Mouse (Mus musculus) embryonic facial prominence, embryonic 11.5 days (tissue): ENCODE data around the gene Tmtc2. TPM values are rescaled to one million over a fixed set of nuclear protein-coding genes. Genes with fewer than 3 reads are reported as not detected.

ENCODE experiments used
- ATAC-seq: fragments of 200-750 bp; cut with Nextera tagmentation; replicated peaks from 2 replicates; pipeline ENCODE4 v1.8.0; 2017; ENCODE audit warnings: low read depth; ENCODE audit not compliant: insufficient number of reproducible peaks, low FRiP score, low TSS enrichment
- DNase-seq: peaks from one replicate; pipeline ENCODE4 v3.0.0-alpha.2; 2015; ENCODE audit warnings: low spot score
- H3K27ac ChIP-seq: fragments of 300-500 bp; sonication (generic); replicated peaks from 2 replicates; pipeline ENCODE4 v1.5.1; 2014; ENCODE audit warnings: mild to moderate bottlenecking, low read depth, low read length, control low read depth
- H3K27me3 ChIP-seq: fragments of 300-500 bp; sonication (generic); 2 replicates; pipeline ENCODE4 v1.6.1; 2014; ENCODE audit warnings: mild to moderate bottlenecking, low read length, moderate library complexity, mixed read lengths; ENCODE audit not compliant: control insufficient read depth, insufficient read depth
- H3K36me3 ChIP-seq: fragments of 300-500 bp; sonication (generic); replicated peaks from 2 replicates; pipeline ENCODE4 v1.6.1; 2014; ENCODE audit warnings: low read depth, mild to moderate bottlenecking, low read length, moderate library complexity, mixed read lengths; ENCODE audit not compliant: control insufficient read depth, insufficient read depth
- H3K4me1 ChIP-seq: fragments of 300-500 bp; sonication (generic); 2 replicates; pipeline ENCODE4 v1.6.1; 2014; ENCODE audit warnings: low read length, mixed read lengths; ENCODE audit not compliant: control insufficient read depth, insufficient read depth
- H3K4me2 ChIP-seq: fragments of 300-500 bp; sonication (generic); 2 replicates; pipeline ENCODE4 v1.6.1; 2014; ENCODE audit warnings: low read depth, mild to moderate bottlenecking, control low read depth, low read length, moderate library complexity
- H3K4me3 ChIP-seq: fragments of 300-500 bp; sonication (generic); 2 replicates; pipeline ENCODE4 v1.5.1; 2014; ENCODE audit warnings: low read depth, low read length, control low read depth
- H3K9ac ChIP-seq: fragments of 300-500 bp; sonication (generic); replicated peaks from 2 replicates; pipeline ENCODE4 v1.6.1; 2014; ENCODE audit warnings: mild to moderate bottlenecking, control low read depth, low read length
- H3K9me3 ChIP-seq: fragments of 300-500 bp; sonication (generic); replicated peaks from 2 replicates; pipeline ENCODE4 v1.6.1; 2016; ENCODE audit warnings: mild to moderate bottlenecking, low read length, inconsistent platforms, mixed read lengths; ENCODE audit not compliant: control insufficient read depth
- WGBS: fragments of 180-500 bp; shearing (Covaris S2); extraction: QIAGEN DNeasy Blood & Tissue Kit; methylation state at CpG from one replicate; pipeline ENCODE4 v1.1.7; 2014; 5-methylcytosine and 5-hydroxymethylcytosine counted together
- polyA plus RNA-seq: library from polyadenylated mRNA; unstranded; fragments of >200 nt; fragmentation: Nextera tagmentation; extraction: Ambion mirVana; gene quantifications from 2 replicates; pipeline ENCODE4 v1.2.1, GENCODE M21; 2014

Gene Tmtc2
- polyA plus RNA-seq, 1 experiment from 2014 or later = 7.8 TPM

DNA sequence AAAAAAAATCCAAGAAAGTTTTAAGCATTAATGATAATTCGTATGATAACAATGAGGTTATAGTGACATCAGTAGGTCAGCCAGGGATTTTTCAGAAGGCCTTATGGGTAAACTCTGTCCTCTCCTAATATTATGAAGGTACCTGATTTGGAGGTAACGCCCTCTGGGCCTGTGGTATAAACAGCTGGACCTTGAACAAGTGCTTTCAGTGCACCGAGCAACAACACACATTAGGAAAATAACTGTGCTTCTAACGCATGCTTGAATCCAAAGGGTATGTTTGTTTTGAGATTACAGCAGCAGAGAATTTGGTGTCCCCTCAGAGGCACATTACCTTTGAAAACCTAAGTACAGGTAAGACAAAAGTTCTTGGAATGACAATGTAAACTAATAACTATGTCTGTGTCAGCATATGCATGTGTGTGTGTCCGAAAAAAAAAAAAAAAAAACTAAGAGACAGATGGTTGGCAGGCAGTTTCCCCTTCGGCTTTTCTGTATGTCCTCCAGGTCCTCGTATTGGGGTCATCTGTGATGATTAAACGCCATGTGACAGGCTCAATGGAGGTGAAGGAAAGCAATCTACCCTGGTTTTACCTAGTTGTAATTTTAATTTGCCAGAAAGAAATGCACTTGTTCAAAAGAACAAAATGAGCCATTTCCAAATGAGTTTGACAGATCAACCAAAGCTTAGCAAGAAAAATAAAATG is 6.3 kb downstream of the Tmtc2 start:
- Histone ChIP-seq H3K27me3 (no peaks in the 10 kb centered on the region), H3K9ac (no peak overlapping the region), H3K4me1 (no peaks in the 10 kb centered on the region), H3K27ac (no peak overlapping the region), H3K9me3 (no peaks in the 10 kb centered on the region), H3K4me2 (no peak overlapping the region), H3K4me3 (no peak overlapping the region), H3K36me3 (no peaks in the 10 kb centered on the region)
- ATAC-seq = no peak
- 81% methylated on average over 8 of the region's 8 CpGs for WGBS
- no peak for DNase-seq

DNA sequence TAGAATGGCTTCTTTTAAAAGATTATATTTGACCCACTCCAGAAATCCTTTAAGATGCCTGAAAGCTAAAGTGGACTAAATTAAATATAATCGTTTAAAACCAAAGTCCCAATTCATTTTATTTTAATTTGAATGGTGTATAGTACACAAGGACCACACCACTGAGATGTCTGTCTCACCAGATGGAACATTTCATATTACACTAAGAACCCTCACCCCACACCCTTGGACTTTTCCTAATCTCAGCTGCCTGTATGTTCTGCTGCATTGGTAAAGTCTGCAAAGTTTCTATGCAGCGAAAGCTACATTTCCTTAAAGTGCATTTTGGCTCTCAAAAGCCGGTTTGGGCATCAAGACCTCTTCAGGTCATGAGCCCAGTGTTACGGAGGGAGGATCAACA is 12.7 kb downstream of the Tmtc2 start:
- Histone ChIP-seq H3K4me1 (no peaks in the 10 kb centered on the region), H3K36me3 (no peaks in the 10 kb centered on the region), H3K4me2 (no peak overlapping the region), H3K9me3 (no peaks in the 10 kb centered on the region), H3K4me3 (no peak overlapping the region), H3K27me3 (no peaks in the 10 kb centered on the region), H3K9ac (no peak overlapping the region), H3K27ac (no peak overlapping the region)
- DNase-seq = no peak
- no peak for ATAC-seq
- 86% methylated on average over 4 of the region's 4 CpGs for WGBS

DNA sequence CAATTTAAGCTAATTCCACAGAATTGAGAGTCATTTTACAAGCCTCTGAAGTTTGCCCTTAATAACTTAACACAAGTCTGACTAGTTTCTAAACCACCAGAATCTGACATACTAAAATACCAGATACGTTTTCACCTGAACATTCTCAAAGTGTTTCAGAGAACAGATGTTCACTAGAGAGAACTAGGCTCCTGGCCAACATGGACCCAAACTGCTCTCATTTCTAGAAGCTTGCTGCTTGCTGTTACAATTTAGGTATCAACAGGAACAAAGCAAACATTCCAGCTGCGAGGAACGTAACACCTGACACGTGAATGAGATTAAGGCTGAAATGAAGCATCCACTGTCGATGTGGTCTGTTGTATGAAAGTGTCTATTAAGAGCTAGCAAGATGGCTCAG is 16.7 kb downstream of the Tmtc2 start:
- 76% methylated on average over 5 of the region's 5 CpGs for WGBS
- DNase-seq = no peak
- no peaks in the 10 kb centered on the region for H3K27me3 ChIP-seq
- no peak overlapping the region for H3K4me2 ChIP-seq
- H3K4me1 ChIP-seq = no peaks in the 10 kb centered on the region
- no peak for ATAC-seq
- H3K9ac ChIP-seq = no peak overlapping the region
- no peak overlapping the region for H3K4me3 ChIP-seq
- no peaks in the 10 kb centered on the region for H3K9me3 ChIP-seq
- H3K36me3 ChIP-seq = no peaks in the 10 kb centered on the region
- no peak overlapping the region for H3K27ac ChIP-seq

DNA sequence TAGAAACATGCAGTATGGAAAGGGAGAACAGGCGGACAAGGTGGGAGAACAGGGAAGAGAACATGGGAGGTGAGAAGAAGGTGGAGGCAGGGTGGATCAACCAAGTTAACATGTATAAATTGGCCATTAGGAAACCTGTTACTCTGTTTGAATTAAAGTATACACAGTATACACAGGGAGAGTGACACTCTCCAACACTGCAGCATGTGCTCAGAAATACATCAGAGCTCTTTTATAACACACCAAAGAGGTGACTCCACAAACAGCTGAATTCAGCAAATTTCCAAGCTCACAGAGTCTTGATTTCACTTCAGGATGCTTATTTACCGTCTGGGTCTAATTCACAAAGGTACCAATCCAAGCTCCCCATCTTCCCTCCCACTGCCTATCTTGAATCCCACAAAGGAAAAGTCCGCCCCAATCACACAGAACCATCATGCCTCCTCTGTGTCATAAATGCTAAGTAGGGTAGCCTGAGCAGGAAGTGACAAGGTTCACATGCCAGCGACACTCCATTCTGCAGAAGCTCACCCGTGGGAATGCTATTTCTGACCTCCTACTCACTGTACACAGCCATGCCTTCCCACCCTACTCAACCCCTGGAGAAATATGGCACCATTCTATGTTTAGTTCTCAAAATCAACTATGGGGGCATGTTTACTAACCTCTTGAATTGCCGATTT is 17.2 kb downstream of the Tmtc2 start:
- Histone ChIP-seq H3K9ac (no peak overlapping the region), H3K4me1 (no peaks in the 10 kb centered on the region), H3K4me3 (no peak overlapping the region), H3K27me3 (no peaks in the 10 kb centered on the region), H3K36me3 (no peaks in the 10 kb centered on the region), H3K4me2 (no peak overlapping the region), H3K9me3 (no peaks in the 10 kb centered on the region), H3K27ac (no peak overlapping the region)
- DNase-seq (no peak), ATAC-seq (no peak; the same call in 1 of the 2 replicates)
- 72% methylated on average over 6 of the region's 6 CpGs for WGBS

DNA sequence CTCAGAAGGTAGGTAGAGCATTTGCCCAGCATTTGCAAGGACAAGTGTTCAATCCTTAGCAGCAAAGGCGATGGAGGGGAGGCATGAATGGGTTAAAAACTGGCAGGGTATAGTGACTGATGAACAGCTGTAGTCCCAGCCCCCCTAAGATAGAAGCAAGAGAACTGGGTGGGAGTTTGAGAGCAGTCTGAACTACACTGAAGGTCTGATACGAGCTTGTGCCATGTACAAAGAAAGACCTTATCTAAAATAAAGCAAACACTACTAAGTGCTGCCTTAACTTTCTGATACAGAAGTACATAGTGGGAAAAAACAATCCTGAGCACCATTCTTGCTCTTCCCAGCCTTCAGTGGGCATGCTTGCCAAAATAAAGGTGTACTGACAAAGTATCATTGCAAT is 20.1 kb downstream of the Tmtc2 start:
- H3K27ac ChIP-seq = no peak overlapping the region
- no peak overlapping the region for H3K4me3 ChIP-seq
- H3K9me3 ChIP-seq = no peaks in the 10 kb centered on the region
- DNase-seq (no peak), ATAC-seq (no peak)
- H3K4me1 ChIP-seq = no peaks in the 10 kb centered on the region
- no peaks in the 10 kb centered on the region for H3K27me3 ChIP-seq
- no peak overlapping the region for H3K9ac ChIP-seq
- WGBS = 84% methylated on average over 2 of the region's 2 CpGs
- H3K36me3 ChIP-seq = no peaks in the 10 kb centered on the region
- no peak overlapping the region for H3K4me2 ChIP-seq

DNA sequence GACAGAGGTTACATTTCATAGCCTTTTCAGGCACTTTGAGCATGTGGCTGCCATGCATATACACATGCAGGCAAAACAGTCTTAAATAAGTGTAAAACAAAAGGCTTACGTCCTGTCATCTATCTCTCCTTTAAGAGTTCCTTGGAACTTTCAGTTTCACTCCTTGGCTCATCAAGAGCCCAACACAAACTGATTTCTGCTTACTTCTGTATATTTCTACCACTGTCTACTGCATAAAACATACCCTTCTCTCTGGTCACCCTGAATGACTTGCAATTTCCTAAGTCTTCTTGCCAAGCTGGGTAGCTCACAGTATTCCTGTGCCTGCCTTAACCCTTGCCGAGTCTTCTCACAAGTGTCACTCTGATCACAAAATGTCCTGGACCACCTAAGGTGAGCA is 26.2 kb downstream of the Tmtc2 start:
- no peak overlapping the region for H3K9ac ChIP-seq
- no peaks in the 10 kb centered on the region for H3K36me3 ChIP-seq
- H3K4me2 ChIP-seq = no peak overlapping the region
- no peak for ATAC-seq
- H3K9me3 ChIP-seq = no peaks in the 10 kb centered on the region
- no peaks in the 10 kb centered on the region for H3K4me1 ChIP-seq
- DNase-seq = no peak
- 94% methylated on average over 2 of the region's 2 CpGs for WGBS
- H3K27me3 ChIP-seq = no peaks in the 10 kb centered on the region
- no peak overlapping the region for H3K27ac ChIP-seq
- no peak overlapping the region for H3K4me3 ChIP-seq

DNA sequence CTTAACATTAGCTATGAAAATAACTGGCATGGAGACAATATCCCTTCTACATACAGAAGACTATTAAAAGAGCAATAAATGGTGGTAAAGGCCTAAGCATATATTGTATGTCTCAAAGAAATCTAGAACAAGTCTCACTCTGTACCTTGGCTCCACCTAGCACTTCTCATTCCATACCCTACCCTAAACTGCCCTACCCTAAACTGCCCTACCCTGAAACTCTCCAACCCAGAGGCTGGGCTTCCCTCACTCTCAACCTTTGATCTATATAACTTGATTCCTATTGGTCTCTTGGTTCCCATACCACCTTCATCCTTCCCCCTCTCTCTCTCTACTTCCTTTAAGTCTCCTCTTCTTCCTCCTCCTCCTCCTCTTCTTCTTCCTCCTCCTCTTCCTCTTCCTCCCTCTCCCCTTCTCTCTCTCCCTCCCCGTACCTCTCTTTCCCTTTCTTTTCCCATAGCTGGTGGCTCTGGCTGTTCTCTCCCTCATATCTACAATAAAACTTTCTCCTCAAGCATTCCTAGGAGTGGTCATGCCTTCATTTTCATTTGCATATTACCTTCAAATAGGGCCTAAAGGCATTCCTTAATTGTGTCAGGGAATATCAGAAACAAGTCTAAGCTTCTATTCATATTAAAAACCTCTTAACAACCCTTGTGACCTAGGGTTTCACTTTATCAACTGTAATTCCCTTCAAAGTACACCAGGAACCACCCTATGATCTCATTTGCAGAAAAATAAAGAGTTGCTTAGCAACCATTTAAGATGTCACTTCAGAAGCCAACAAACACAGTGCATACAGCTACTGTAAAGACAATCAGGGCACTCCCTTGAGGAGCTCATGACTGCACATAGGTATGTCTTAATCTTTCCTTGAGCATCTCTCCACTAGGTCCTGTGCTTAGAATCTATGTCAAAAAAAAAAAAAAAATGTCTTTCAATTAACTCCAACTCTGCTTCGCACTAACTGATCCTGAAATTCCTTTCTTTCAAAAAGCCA is 29.9 kb downstream of the Tmtc2 start:
- 96% methylated on average over 2 of the region's 2 CpGs for WGBS
- no peak overlapping the region for H3K4me2 ChIP-seq
- ATAC-seq = no peak
- H3K27me3 ChIP-seq = no peaks in the 10 kb centered on the region
- H3K36me3 ChIP-seq = no peaks in the 10 kb centered on the region
- no peak overlapping the region for H3K9ac ChIP-seq
- no peak overlapping the region for H3K4me3 ChIP-seq
- H3K27ac ChIP-seq = no peak overlapping the region
- no peaks in the 10 kb centered on the region for H3K9me3 ChIP-seq
- no peak for DNase-seq
- no peaks in the 10 kb centered on the region for H3K4me1 ChIP-seq
